Mouse (Mus musculus): ENCODE measurements at regions not wholly inside any gene's neighbourhood (a gene's known extent, or its start where the extent isn't known, plus 50 kb on each side); places are given as distances from the start of the nearest gene placed in this dataset.
"Not testable (repeated sequence)": the region's sequence is repeated elsewhere in the genome, so short reads cannot be mapped to it uniquely, and the experiment has no call there.

GRCm38 (mm10) chr14:59075845-59076745 is 66.6 kb downstream of the 1700129C05Rik start:
- DNase-seq (ENCODE audit: low spot score): no peak

GRCm38 (mm10) chr14:59072323-59073039 is 70.2 kb downstream of the 1700129C05Rik start:
- DNase-seq (ENCODE audit: low spot score): no peak

- no peak for DNase-seq (ENCODE audit: low spot score)
These were observed 72.6 kb downstream of the 1700129C05Rik start for GRCm38 (mm10) chr14:59070056-59070455.

DNA sequence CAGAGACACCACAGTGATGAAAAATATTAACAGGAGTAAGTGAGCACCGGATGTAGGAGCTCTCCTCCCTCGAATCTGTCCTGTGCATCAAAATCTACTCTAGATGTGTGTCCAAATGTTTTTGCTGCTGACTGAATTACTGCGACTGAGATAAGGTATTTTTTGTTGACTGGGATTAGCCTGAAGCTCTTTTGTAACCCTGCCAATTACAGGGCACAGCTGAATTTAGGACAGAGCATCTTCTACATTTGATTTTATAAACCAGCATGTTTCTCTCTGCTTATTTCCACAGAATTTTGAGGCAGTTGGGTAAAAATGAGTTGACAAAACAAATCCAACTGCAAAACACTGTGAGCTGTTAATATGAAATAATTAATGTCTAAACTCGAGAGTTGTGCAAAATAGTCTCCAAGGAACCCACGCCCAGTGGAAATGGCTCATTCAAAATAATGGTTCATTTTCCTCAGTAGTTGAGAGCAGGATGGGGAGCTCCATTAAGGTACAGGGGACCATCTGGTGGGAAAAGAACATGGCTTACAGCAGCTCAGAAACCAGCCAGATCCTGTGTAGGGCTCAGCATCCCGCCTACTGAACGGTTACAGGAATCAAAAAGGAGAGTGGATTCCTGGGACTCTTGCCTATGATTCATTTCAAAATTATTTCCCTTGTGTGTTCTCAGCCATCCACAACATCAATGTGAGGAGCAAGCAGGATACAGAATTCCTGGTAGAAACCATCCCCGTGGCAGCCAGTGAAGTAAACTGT is 76.1 kb downstream of the 1700129C05Rik start:
- no peak for DNase-seq (ENCODE audit: low spot score)

- no peak for DNase-seq (ENCODE audit: low spot score)
These were observed 79.5 kb downstream of the 1700129C05Rik start for GRCm38 (mm10) chr14:59063221-59063620.

DNA sequence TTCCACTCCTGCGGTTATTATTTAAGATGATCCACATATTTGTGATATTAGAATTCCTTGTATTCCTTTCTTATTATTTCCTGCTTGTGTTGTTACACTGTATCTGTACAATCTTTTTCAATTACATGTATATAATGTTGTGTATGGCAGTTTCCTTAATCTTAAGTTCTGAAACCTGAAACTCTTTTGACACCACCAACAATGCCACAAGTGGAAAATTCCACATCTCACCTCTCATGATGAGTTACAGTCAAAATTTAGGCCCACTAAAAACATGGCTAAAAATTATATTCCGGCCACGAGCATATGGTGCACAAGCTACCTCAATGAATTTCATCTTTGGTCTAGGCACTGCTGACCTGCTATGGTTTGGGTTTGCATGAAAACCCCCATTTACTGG is 85.9 kb downstream of the 1700129C05Rik start:
- DNase-seq (ENCODE audit: low spot score): no peak

- no peak for DNase-seq (ENCODE audit: low spot score)
These were observed 87.4 kb downstream of the 1700129C05Rik start for GRCm38 (mm10) chr14:59055283-59055682.

DNA sequence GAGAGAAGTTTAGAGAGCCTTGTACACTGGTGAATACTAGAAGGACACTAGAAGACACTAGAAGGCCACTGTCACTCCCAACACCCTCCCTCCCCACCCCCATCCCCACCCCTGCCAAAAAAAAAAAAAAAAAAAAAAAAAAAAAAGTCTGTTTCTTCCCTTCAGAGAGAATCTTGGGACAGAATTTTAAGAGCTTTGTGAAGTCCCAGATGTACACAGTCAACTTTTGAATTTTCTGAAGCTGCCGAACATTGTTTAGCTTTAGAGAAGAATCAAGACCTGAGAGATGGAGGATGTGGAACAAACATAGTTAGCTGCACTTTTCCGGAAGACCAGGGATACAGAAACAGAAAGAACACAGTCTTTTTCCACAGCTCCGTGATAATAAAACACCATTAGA is 90.3 kb downstream of the 1700129C05Rik start:
- no peak for DNase-seq (ENCODE audit: low spot score)

DNA sequence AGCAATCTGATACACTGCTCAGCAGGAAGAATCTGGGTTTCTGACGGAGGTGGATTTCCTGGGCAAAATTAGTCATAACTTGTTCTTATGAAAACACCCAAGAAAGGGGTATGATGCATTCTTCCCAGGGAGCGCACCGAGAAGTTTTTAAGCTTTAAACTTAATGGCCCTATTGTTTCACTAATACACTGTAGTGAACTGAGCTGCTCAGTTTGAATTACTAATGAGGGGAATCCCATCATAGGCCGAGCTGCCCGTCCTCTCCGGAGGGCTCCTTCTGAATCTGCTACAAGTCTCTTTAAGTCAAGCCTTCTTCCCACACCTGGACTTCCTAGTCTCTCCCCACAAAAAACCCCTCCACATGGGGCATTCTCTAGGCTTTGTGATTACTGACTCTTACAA is 91.2 kb downstream of the 1700129C05Rik start:
- no peak for DNase-seq (ENCODE audit: low spot score)

DNA sequence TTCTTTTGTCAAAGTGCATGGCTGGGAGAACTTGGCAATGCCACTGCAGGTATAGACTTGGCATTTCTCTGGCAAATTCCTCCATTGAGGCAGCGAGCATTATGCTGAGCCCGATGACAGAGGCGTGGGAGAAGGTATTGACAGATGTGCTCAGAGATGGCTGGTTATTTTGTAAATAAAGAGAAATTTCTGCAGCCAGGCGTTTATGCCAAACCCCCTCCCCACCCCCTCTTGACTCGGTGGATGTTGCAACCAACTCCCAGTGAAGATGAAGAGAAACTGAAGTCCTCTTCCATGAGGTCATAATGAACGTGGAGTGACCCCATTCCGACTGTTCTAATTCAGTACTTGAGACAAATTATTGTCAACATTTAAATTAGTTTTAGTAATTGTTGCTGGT is 97.0 kb downstream of the 1700129C05Rik start:
- no peak for DNase-seq (ENCODE audit: low spot score)

DNA sequence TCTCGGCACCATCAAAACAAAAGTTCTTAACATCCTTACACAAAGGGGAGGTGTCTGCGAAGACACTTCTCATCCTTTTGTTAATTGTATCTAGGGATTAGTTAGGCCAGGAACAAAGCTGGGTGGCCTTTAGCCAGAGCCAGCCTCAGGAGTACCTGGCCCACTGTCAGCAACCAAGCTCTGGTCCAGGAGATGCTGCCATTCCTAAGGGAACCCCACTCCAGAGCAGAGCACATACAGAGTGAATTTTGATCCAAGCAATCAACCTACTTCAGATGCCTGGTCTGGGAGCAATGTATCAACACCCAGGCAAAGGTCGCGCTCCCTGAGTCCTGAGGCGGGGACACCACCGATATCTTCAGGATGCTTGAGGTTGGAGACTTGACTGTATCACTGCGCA is 97.5 kb downstream of the 1700129C05Rik start:
- DNase-seq (ENCODE audit: low spot score): no peak

- no peak for DNase-seq (ENCODE audit: low spot score)
These were observed 100.5 kb downstream of the 1700129C05Rik start for GRCm38 (mm10) chr14:59042152-59042551.

- not testable (repeated sequence) for DNase-seq (ENCODE audit: low spot score)
These were observed 116.9 kb downstream of the 1700129C05Rik start for GRCm38 (mm10) chr14:59025757-59026156.

DNA sequence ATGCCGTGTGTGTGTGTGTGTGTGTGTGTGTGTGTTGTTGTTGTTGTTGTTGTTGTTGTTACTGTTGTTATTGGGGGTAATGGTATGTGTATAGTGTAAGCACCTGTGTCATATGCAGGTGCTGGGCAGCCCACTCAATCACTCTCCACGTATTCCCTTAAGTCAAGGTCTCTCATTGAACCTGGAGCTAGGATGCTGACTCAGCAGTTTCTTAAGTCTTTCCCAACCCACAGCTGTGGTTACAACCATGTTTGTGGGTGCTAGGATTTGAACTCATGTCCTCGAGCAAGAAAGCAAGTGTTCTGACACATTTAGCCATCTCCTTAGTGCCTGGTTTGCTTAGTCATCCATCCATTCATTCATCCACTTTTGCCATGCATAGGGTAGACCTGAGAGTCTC is 133.2 kb downstream of the 1700129C05Rik start:
- DNase-seq (ENCODE audit: low spot score): no peak

DNA sequence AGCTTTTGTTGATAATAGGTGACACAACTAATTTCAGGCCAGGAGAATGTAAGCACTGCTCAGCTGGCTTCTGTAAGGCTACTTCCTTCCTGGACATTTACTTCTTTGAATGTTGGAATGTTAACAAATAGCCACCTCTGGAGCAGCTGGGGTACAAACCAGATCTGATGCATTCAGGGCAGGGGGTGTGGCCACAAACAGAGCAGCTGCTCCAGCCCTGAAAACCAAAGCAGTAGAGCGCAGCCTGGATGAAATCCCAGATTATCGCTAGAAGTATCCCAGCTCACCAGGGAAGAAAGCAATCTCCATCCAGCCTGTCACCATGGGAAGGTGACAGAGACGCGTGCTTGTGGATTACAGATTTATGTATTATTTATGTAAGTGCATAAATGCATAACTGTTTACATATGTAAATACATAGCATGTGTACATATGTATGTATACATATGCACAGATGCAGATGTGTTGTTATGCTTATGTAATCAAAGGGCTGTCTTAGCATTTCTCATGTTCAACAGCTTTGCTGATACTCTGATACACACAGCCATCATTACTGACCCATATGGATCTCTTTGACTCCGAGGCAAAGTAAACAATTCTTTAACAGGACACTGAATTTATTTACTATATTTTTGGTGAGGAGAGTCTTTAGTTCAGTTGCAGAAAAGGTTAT is 143.5 kb downstream of the 1700129C05Rik start:
- no peak for DNase-seq (ENCODE audit: low spot score)

DNA sequence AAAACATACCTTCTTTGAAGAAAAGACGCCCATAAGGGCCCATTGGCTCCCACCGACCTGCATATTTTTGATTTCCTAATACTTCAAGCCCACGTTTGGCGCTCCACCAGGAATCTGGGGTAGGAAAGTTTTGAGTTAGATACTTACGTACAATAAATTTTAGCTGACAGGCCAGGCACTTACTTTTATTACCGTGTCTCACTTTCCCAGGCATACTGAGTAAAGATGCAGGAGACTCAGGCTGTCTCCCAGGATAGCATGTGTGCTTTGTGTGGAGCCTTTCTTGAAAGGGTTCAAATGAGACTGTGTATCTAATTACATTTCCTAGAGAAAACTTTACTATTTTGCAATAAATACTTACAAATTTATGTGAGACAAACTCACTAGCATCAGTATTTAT is 147.7 kb downstream of the 1700129C05Rik start:
- DNase-seq (ENCODE audit: low spot score): no peak

- DNase-seq (ENCODE audit: low spot score): no peak
These were observed 153.0 kb downstream of the 1700129C05Rik start for GRCm38 (mm10) chr14:58989644-58990217.

DNA sequence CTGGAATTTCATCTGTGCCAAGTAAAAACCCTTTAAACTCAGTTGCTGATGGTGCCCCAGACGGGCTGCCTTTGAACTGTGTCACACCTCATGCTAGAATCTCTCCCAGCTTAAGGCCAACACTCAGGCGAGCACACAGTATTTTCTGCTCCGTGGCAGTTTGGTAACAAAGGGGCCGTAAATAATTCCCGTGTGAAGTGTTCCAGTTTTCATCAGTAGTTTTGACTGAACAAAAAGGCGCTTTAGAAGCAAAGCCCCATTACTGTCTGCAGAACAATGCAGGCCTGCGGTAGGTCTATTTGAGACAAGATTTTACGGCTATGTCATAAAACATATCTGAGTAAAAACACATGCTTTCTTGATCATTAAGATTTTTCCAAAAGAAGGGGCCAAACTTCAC is 155.0 kb downstream of the 1700129C05Rik start:
- no peak for DNase-seq (ENCODE audit: low spot score)

DNA sequence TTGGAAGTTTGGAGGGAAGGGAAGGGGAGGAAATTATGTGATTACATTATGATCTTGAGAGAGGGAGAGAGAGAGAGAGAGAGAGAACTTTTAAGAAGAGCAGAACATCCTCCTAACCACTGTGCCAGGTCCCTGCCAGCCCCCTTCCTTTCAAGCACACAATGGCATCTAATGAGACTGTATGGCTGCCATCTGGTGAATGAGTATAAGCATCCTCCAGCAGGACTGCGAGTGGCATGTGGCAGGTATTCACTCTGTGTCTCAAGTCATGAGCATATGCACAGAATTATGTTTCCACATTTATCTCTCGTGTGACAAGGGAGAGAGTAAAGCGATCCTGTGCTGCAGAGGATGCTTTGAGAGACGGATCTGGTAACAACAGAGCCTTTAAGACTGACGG is 156.9 kb downstream of the 1700129C05Rik start:
- no peak for DNase-seq (ENCODE audit: low spot score)

GRCm38 (mm10) chr14:58976791-58977190 is 165.9 kb downstream of the 1700129C05Rik start:
- no peak for DNase-seq (ENCODE audit: low spot score)

- no peak for DNase-seq (ENCODE audit: low spot score)
These were observed 173.4 kb downstream of the 1700129C05Rik start for GRCm38 (mm10) chr14:58969248-58969647.

- DNase-seq (ENCODE audit: low spot score): no peak
These were observed 174.7 kb downstream of the 1700129C05Rik start for GRCm38 (mm10) chr14:58967975-58968374.

All from ovary, postnatal 14 days (tissue).